Mouse (Mus musculus) stomach, embryonic 15.5 days (tissue): ENCODE data around the gene Smim17. TPM values are rescaled to one million over a fixed set of nuclear protein-coding genes. Genes with fewer than 3 reads are reported as not detected.
"Not testable (repeated sequence)": the region's sequence is repeated elsewhere in the genome, so short reads cannot be mapped to it uniquely, and the experiment has no call there.

Source experiments
- ATAC-seq: fragments of 200-750 bp; cut with Nextera tagmentation; 2 replicates; pipeline ENCODE4 v1.8.0; 2017; ENCODE audit warnings: low read depth, moderate number of reproducible peaks, moderate TSS enrichment; ENCODE audit not compliant: insufficient read depth, low FRiP score
- H3K27ac ChIP-seq: fragments of 300-500 bp; sonication (generic); 2 replicates; pipeline ENCODE4 v1.5.1; 2015; ENCODE audit warnings: mild to moderate bottlenecking, inconsistent platforms
- H3K27me3 ChIP-seq: fragments of 300-500 bp; sonication (generic); replicated peaks from 2 replicates; pipeline ENCODE4 v1.6.1; 2015; ENCODE audit warnings: inconsistent platforms
- H3K36me3 ChIP-seq: fragments of 300-500 bp; sonication (generic); 2 replicates; pipeline ENCODE4 v1.6.1; 2015; ENCODE audit warnings: inconsistent platforms
- H3K4me1 ChIP-seq: fragments of 300-500 bp; sonication (generic); 2 replicates; pipeline ENCODE4 v1.6.1; 2015; ENCODE audit warnings: inconsistent platforms
- H3K4me2 ChIP-seq: fragments of 300-500 bp; sonication (generic); 2 replicates; pipeline ENCODE4 v1.6.1; 2015; ENCODE audit warnings: mild to moderate bottlenecking, inconsistent platforms
- H3K4me3 ChIP-seq: fragments of 300-500 bp; sonication (generic); replicated peaks from 2 replicates; pipeline ENCODE4 v1.5.1; 2015; ENCODE audit warnings: inconsistent platforms
- H3K9ac ChIP-seq: fragments of 300-500 bp; sonication (generic); 2 replicates; pipeline ENCODE4 v1.6.1; 2015; ENCODE audit warnings: inconsistent platforms
- H3K9me3 ChIP-seq: fragments of 300-500 bp; sonication (generic); 2 replicates; pipeline ENCODE4 v1.6.1; 2016; ENCODE audit warnings: inconsistent platforms
- WGBS: fragments of 180-500 bp; shearing (Covaris S2); methylation state at CpG from one replicate; pipeline ENCODE4 v1.1.7; 2015; 5-methylcytosine and 5-hydroxymethylcytosine counted together
- polyA plus RNA-seq: library from polyadenylated mRNA; unstranded; fragments of >200 nt; fragmentation: Nextera tagmentation; extraction: Ambion mirVana; gene quantifications from 2 replicates; pipeline ENCODE4 v1.2.1, GENCODE M21; 2015

The Smim17 gene
- 0.23 and 0.26 TPM in 2 replicates for polyA plus RNA-seq

GRCm38 (mm10) chr7:6397996-6398975 lies at the start of gene Smim17:
Smim17 (plus strand) TSS chr7:6398715.
- peak within 1 kb of the TSS; percentile 51 for H3K4me3 ChIP-seq
- H3K27me3 ChIP-seq, result no peaks in the 10 kb centered on the region
- no peaks in the 10 kb centered on the region for H3K4me1 ChIP-seq
- H3K27ac ChIP-seq, result no peak within 1 kb of the TSS
- peak within 1 kb of the TSS; percentile 70 for H3K4me2 ChIP-seq
- 26% methylated on average over 25 of the region's 25 CpGs for WGBS
- ATAC-seq, result peak; percentile 77
- no peaks in the 10 kb centered on the region for H3K9me3 ChIP-seq
- H3K9ac ChIP-seq, result no peak within 1 kb of the TSS
- peaks cover 12% of the 10 kb centered on the region for H3K36me3 ChIP-seq

- no peak for ATAC-seq
- Histone ChIP-seq H3K36me3 (no peaks in the 10 kb centered on the region), H3K27me3 (no peaks in the 10 kb centered on the region), H3K9me3 (no peaks in the 10 kb centered on the region), H3K4me2 (no peak overlapping the region), H3K9ac (no peak overlapping the region), H3K27ac (no peak overlapping the region), H3K4me1 (no peaks in the 10 kb centered on the region), H3K4me3 (no peak overlapping the region)
- 51% methylated on average over 2 of the region's 2 CpGs for WGBS
Observed at GRCm38 (mm10) chr7:6358121-6358520, 40.4 kb upstream of the Smim17 start.

- no peaks in the 10 kb centered on the region for H3K36me3 ChIP-seq
- H3K27me3 ChIP-seq, result no peaks in the 10 kb centered on the region
- 51% methylated on average over 10 of the region's 10 CpGs for WGBS
- 0 out of 2 replicates have a peak, but pooled peaks cover 5% of the 10 kb centered on the region for H3K4me1 ChIP-seq
- no peak overlapping the region for H3K27ac ChIP-seq
- H3K4me2 ChIP-seq, result no peak overlapping the region
- H3K9ac ChIP-seq, result no peak overlapping the region
- H3K4me3 ChIP-seq, result no peak overlapping the region
- ATAC-seq, result no peak
- no peaks in the 10 kb centered on the region for H3K9me3 ChIP-seq
Observed at GRCm38 (mm10) chr7:6358937-6359590, 39.5 kb upstream of the Smim17 start.

- Histone ChIP-seq H3K27me3 (no peaks in the 10 kb centered on the region), H3K27ac (no peak overlapping the region), H3K4me1 (0 out of 2 replicates have a peak, but pooled peaks cover 6% of the 10 kb centered on the region), H3K4me3 (no peak overlapping the region), H3K4me2 (no peak overlapping the region), H3K9ac (no peak overlapping the region), H3K9me3 (no peaks in the 10 kb centered on the region), H3K36me3 (no peaks in the 10 kb centered on the region)
- no peak for ATAC-seq
- WGBS, result 13% methylated on average over 9 of the region's 9 CpGs
Observed at GRCm38 (mm10) chr7:6360477-6361060, 37.9 kb upstream of the Smim17 start.

- ATAC-seq, result no peak
- Histone ChIP-seq H3K4me2 (peak overlapping the region; percentile 63), H3K27me3 (no peaks in the 10 kb centered on the region), H3K4me3 (peak overlapping the region; percentile 55), H3K36me3 (no peaks in the 10 kb centered on the region), H3K4me1 (0 out of 2 replicates have a peak, but pooled peaks cover 6% of the 10 kb centered on the region), H3K9me3 (no peaks in the 10 kb centered on the region), H3K27ac (peak overlapping the region; percentile 81), H3K9ac (peak overlapping the region; percentile 33; the same call in 1 of the 2 replicates)
- 20% methylated on average over 7 of the region's 7 CpGs for WGBS
Observed at GRCm38 (mm10) chr7:6361756-6362155, 36.8 kb upstream of the Smim17 start.

- H3K9ac ChIP-seq, result peak overlapping the region; percentile 33; the same call in 1 of the 2 replicates
- peak overlapping the region; percentile 82 for H3K27ac ChIP-seq
- H3K4me2 ChIP-seq, result peak overlapping the region; percentile 63
- WGBS, result under 1% methylated on average over 38 of the region's 38 CpGs
- ATAC-seq, result peak; percentile 93
- no peaks in the 10 kb centered on the region for H3K9me3 ChIP-seq
- no peaks in the 10 kb centered on the region for H3K36me3 ChIP-seq
- peak overlapping the region; percentile 55 for H3K4me3 ChIP-seq
- no peaks in the 10 kb centered on the region for H3K27me3 ChIP-seq
- 0 out of 2 replicates have a peak, but pooled peaks cover 6% of the 10 kb centered on the region for H3K4me1 ChIP-seq
Observed at GRCm38 (mm10) chr7:6362268-6363046, 36.1 kb upstream of the Smim17 start.

GRCm38 (mm10) chr7:6363047-6363488 lies 35.4 kb upstream of the Smim17 start, which contains the start of gene Zfp78:
Zfp78 (plus strand) TSS chr7:6363280.
- ATAC-seq, result peak; percentile 82
- no peaks in the 10 kb centered on the region for H3K36me3 ChIP-seq
- H3K4me3 ChIP-seq, result peak within 1 kb of the TSS; percentile 55
- peak within 1 kb of the TSS; percentile 33; the same call in 1 of the 2 replicates for H3K9ac ChIP-seq
- no peaks in the 10 kb centered on the region for H3K27me3 ChIP-seq
- peak within 1 kb of the TSS; percentile 63 for H3K4me2 ChIP-seq
- H3K9me3 ChIP-seq, result no peaks in the 10 kb centered on the region
- WGBS, result under 1% methylated on average over 23 of the region's 23 CpGs
- H3K27ac ChIP-seq, result peak within 1 kb of the TSS; percentile 82
- H3K4me1 ChIP-seq, result 0 out of 2 replicates have a peak, but pooled peaks cover 6% of the 10 kb centered on the region

- no peaks in the 10 kb centered on the region for H3K27me3 ChIP-seq
- 0 out of 2 replicates have a peak, but pooled peaks cover 6% of the 10 kb centered on the region for H3K4me1 ChIP-seq
- H3K9me3 ChIP-seq, result no peaks in the 10 kb centered on the region
- no peak for ATAC-seq
- H3K4me2 ChIP-seq, result no peak overlapping the region
- 58% methylated on average over 1 of the region's 1 CpGs for WGBS
- no peak overlapping the region for H3K9ac ChIP-seq
- H3K4me3 ChIP-seq, result no peak overlapping the region
- H3K27ac ChIP-seq, result no peak overlapping the region
- H3K36me3 ChIP-seq, result no peaks in the 10 kb centered on the region
Observed at GRCm38 (mm10) chr7:6364761-6365160, 33.8 kb upstream of the Smim17 start.

GRCm38 (mm10) chr7:6367185-6367584 lies 31.3 kb upstream of the Smim17 start:
- Histone ChIP-seq H3K36me3 (no peaks in the 10 kb centered on the region), H3K4me1 (0 out of 2 replicates have a peak, but pooled peaks cover 6% of the 10 kb centered on the region), H3K4me2 (no peak overlapping the region), H3K27me3 (no peaks in the 10 kb centered on the region), H3K4me3 (no peak overlapping the region), H3K9me3 (no peaks in the 10 kb centered on the region), H3K9ac (no peak overlapping the region), H3K27ac (no peak overlapping the region)
- ATAC-seq, result no peak
- 82% methylated on average over 5 of the region's 5 CpGs for WGBS

- not testable (repeated sequence) for H3K36me3 ChIP-seq, H3K9me3 ChIP-seq, H3K4me2 ChIP-seq, H3K4me1 ChIP-seq, H3K27me3 ChIP-seq, H3K9ac ChIP-seq, H3K4me3 ChIP-seq, H3K27ac ChIP-seq, ATAC-seq
- WGBS, result 80% methylated on average over 5 of the region's 5 CpGs
Observed at GRCm38 (mm10) chr7:6368146-6368545, 30.4 kb upstream of the Smim17 start.

GRCm38 (mm10) chr7:6369460-6369859 lies 29.1 kb upstream of the Smim17 start:
- 77% methylated on average over 3 of the region's 3 CpGs for WGBS

More at GRCm38 (mm10) chr7:6369460-6369859, 29.1 kb upstream of the Smim17 start:
- no peak overlapping the region for H3K4me2 ChIP-seq
- no peak overlapping the region for H3K9ac ChIP-seq
- H3K36me3 ChIP-seq, result no peaks in the 10 kb centered on the region
- H3K27ac ChIP-seq, result no peak overlapping the region
- H3K4me1 ChIP-seq, result no peaks in the 10 kb centered on the region
- no peak for ATAC-seq
- no peaks in the 10 kb centered on the region for H3K27me3 ChIP-seq
- H3K9me3 ChIP-seq, result no peaks in the 10 kb centered on the region
- H3K4me3 ChIP-seq, result no peak overlapping the region
